Mouse (Mus musculus) megakaryocyte, embryonic 14.5 days (primary cell): ENCODE measurements around the gene Pla2g2d.

Experiments used
- FLI1 ChIP-seq: IDR thresholded peaks from 2 replicates; pipeline ENCODE4 v1.6.1; 2012; ENCODE audit warnings: low read length, inconsistent platforms, mixed read lengths
- GATA1 ChIP-seq: IDR thresholded peaks from 3 replicates; pipeline ENCODE4 v1.6.1; 2012; ENCODE audit warnings: mixed read lengths, low read length, inconsistent platforms, borderline replicate concordance

- TF ChIP-seq GATA1: no peak
- TF ChIP-seq FLI1: no peak
Measured at GRCm38 (mm10) chr4:138747851-138748250, 27.7 kb upstream of the Pla2g2d start.
